Mouse (Mus musculus): ENCODE data around the gene Senp6. TPM values are rescaled to one million over a fixed set of nuclear protein-coding genes. Genes with fewer than 3 reads are reported as not detected.

The Senp6 gene
- polyA plus RNA-seq, 1 experiment: 42.7 TPM

DNA sequence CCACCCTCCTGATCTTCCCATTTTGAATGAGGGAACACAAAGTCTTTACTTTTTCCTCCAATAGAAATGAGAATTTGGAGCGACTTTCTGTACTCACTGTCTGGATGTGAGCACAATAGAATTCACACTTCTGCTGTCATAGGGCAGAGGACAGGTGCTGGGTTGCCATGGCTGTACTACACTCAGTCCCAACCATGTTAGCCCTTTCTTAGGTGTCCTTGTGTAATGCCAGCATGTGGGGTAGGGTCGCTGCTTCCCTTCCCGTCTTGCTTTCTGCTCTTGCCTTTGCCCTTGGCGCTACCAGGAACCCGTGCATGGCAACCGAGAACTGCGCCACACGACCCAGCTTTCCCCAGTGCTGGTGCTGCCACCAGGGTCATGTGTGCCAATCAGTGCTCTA lies 120.0 kb downstream of the Senp6 start:
- Histone ChIP-seq H3K27ac (ENCODE audit: insufficient read depth, low read depth, low read length) (no peak overlapping the region), H3K4me1 (ENCODE audit: control insufficient read depth, insufficient read depth, low read length) (no peaks in the 10 kb centered on the region), H3K4me3 (ENCODE audit: insufficient read depth, low read length) (no peak overlapping the region)
- TF ChIP-seq POLR2A (IDR thresholded peaks at IDR 0.05; ENCODE audit: borderline replicate concordance, low read depth, low read length): no peak
- no peak for TF ChIP-seq CTCF (IDR thresholded peaks at IDR 0.05; ENCODE audit: low read depth, low read length)

DNA sequence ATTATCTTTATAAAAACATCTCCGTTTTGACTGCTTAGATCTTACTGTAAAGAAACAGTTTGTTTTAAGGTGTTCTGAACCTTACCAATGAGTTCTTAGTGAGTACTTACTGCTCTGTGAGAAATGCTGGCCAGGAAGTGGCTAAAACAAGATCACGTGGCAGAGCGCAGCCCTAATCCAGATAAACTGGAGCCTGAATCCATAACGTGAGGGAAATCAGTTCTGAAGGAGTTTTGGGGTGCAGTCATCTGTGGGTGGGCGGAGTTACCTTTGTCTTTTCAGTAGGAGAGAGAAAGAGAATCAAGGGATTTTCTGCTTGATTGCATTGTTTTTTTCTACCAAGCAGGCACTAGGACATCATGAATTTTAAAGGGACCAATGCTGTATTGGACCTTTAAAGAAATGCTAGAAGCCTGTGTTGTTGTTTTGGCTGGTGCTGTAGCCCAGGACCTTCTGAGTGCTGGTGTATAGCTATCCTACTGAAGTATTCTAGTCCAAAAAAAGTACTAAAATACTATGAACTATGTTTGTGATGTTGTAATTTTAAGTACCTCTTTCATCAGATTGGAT lies 121.7 kb downstream of the Senp6 start:
- no peak for TF ChIP-seq CTCF (IDR thresholded peaks at IDR 0.05; ENCODE audit: low read depth, low read length)
- no peak for TF ChIP-seq POLR2A (IDR thresholded peaks at IDR 0.05; ENCODE audit: borderline replicate concordance, low read depth, low read length)
- H3K27ac ChIP-seq (ENCODE audit: insufficient read depth, low read depth, low read length): no peak overlapping the region
- no peak overlapping the region for H3K4me3 ChIP-seq (ENCODE audit: insufficient read depth, low read length)
- no peaks in the 10 kb centered on the region for H3K4me1 ChIP-seq (ENCODE audit: control insufficient read depth, insufficient read depth, low read length)

DNA sequence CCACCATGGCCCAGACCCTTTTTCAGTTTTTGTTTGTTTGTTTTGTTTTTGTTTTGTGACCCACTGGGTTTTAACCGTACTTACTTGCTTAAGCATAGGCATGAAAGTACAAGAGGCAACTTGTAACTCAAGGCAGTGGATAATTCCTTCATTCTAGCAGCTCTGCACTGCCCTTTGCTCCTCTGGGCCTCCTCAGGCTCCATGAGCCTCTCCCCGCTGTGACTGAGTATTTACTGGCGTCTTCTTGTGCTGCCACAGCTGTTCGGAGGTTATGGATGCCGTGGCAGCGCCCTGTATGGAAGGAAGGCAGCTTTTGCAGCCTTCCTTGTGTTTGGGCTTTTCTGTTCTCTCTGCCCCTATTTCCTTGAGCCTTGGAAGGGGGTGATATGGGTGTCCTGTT lies 124.5 kb downstream of the Senp6 start:
- H3K4me1 ChIP-seq (ENCODE audit: control insufficient read depth, insufficient read depth, low read length): no peaks in the 10 kb centered on the region
- no peak overlapping the region for H3K4me3 ChIP-seq (ENCODE audit: insufficient read depth, low read length)
- TF ChIP-seq CTCF (IDR thresholded peaks at IDR 0.05; ENCODE audit: low read depth, low read length): no peak
- TF ChIP-seq POLR2A (IDR thresholded peaks at IDR 0.05; ENCODE audit: borderline replicate concordance, low read depth, low read length): no peak
- no peak overlapping the region for H3K27ac ChIP-seq (ENCODE audit: insufficient read depth, low read depth, low read length)

DNA sequence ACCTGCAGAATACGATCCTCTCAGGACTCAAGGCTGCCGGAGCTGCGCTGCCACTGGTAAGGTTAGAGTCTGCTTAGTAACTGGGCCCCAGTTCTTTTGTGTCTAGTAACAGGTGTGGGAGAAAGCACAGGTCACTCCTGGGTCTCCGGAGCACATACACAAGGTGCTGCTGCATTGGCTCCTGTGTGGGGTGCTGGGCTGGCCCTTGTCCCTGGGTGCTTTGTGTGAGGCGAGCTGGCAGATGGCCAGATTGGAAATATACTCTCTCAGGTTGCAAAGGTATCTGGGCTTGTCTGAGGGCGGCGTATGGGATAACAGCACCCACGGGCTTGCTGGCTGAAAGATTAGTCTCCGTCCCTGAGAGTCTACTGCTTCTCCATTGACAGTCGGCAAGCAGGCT lies 125.6 kb downstream of the Senp6 start:
- Histone ChIP-seq H3K4me3 (ENCODE audit: insufficient read depth, low read length) (no peak overlapping the region), H3K27ac (ENCODE audit: insufficient read depth, low read depth, low read length) (no peak overlapping the region), H3K4me1 (ENCODE audit: control insufficient read depth, insufficient read depth, low read length) (no peaks in the 10 kb centered on the region)
- TF ChIP-seq CTCF (IDR thresholded peaks at IDR 0.05; ENCODE audit: low read depth, low read length) (no peak), POLR2A (IDR thresholded peaks at IDR 0.05; ENCODE audit: borderline replicate concordance, low read depth, low read length) (no peak)

DNA sequence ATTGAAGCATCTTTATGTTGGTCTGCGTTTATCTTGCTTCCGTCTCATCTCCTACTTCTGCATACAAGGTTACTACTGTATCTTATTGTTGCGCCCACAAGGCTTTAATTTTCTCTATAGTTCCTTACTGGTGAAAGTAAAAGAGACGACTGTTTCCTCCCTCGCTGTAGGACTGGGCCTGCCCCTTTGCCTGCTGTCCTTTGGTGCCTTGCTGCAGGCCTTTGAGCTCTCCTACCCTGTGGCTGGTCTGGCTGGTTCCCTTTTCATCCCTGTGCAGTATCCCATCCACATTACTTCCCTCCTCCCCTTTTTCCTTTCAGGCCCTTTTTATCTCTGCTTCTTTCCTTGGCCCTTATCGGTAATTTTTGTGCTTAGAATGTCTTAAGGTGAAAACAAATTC lies 127.7 kb downstream of the Senp6 start:
- no peak for TF ChIP-seq CTCF (IDR thresholded peaks at IDR 0.05; ENCODE audit: low read depth, low read length)
- TF ChIP-seq POLR2A (IDR thresholded peaks at IDR 0.05; ENCODE audit: borderline replicate concordance, low read depth, low read length): no peak
- Histone ChIP-seq H3K27ac (ENCODE audit: insufficient read depth, low read depth, low read length) (no peak overlapping the region), H3K4me3 (ENCODE audit: insufficient read depth, low read length) (no peak overlapping the region), H3K4me1 (ENCODE audit: control insufficient read depth, insufficient read depth, low read length) (no peaks in the 10 kb centered on the region)

Other genes with a start within 250 kb of the Senp6 start
- not detected in 2 replicates for gene Filip1, start 54.1 kb upstream of the Senp6 start, polyA plus RNA-seq (2012; ENCODE audit: insufficient read depth, insufficient read length, missing spikeins)
- gene Myo6, start 98.1 kb downstream of the Senp6 start, polyA plus RNA-seq (2012; ENCODE audit: insufficient read depth, insufficient read length, missing spikeins): 2.5 TPM in 2 replicates